In genomic region chr5:33371137-33371536, GRCm38 (mm10) we compare ENCODE assay signal across 8 mouse cellular contexts. TPM values are rescaled to one million over a fixed set of nuclear protein-coding genes. Genes with fewer than 3 reads are reported as not detected.
DNase-seq lines count a peak whose midpoint lies in the region; ATAC-seq and TF ChIP-seq lines count a peak whose summit lies in the region.

No protein-coding gene starts in this region.

- no peak overlapping the region for H3K4me2 ChIP-seq in embryonic facial prominence, embryonic 11.5 days (ENCODE audit: low read depth, low read length)
- H3K4me2 ChIP-seq in neural tube, embryonic 11.5 days (ENCODE audit: low read depth), result no peak overlapping the region
- no peak overlapping the region for H3K4me2 ChIP-seq in neural tube, embryonic 15.5 days

- H3K4me3 ChIP-seq in embryonic facial prominence, embryonic 11.5 days (ENCODE audit: low read depth, low read length), result no peak overlapping the region
- H3K4me3 ChIP-seq in embryonic facial prominence, embryonic 10.5 days, result no peak overlapping the region
- H3K4me3 ChIP-seq in neural tube, embryonic 11.5 days (ENCODE audit: low read depth, low read length), result no peak overlapping the region
- H3K4me3 ChIP-seq in neural tube, embryonic 15.5 days (replicated peaks), result no peak overlapping the region
- H3K4me3 ChIP-seq in cortical plate, adult 2 months (ENCODE audit: insufficient read depth, low read length), result no peak overlapping the region

- no peak overlapping the region for H3K27ac ChIP-seq in embryonic facial prominence, embryonic 11.5 days (replicated peaks; ENCODE audit: low read depth, low read length)
- H3K27ac ChIP-seq in embryonic facial prominence, embryonic 10.5 days (replicated peaks), result no peak overlapping the region
- no peak overlapping the region for H3K27ac ChIP-seq in neural tube, embryonic 11.5 days (ENCODE audit: low read depth, low read length)
- H3K27ac ChIP-seq in neural tube, embryonic 15.5 days (replicated peaks), result no peak overlapping the region
- no peak overlapping the region for H3K27ac ChIP-seq in cortical plate, adult 2 months (ENCODE audit: insufficient read depth, low read length)

- TF ChIP-seq POLR2A in cortical plate, adult 2 months (IDR thresholded peaks at IDR 0.05; ENCODE audit: extremely low read depth, insufficient read depth, low read length), result no peak

- no peaks in the 10 kb centered on the region for H3K4me1 ChIP-seq in embryonic facial prominence, embryonic 11.5 days (ENCODE audit: control insufficient read depth, insufficient read depth, low read length)
- H3K4me1 ChIP-seq in embryonic facial prominence, embryonic 10.5 days, result no peaks in the 10 kb centered on the region
- no peaks in the 10 kb centered on the region for H3K4me1 ChIP-seq in neural tube, embryonic 11.5 days (ENCODE audit: control insufficient read depth, insufficient read depth, low read length)
- H3K4me1 ChIP-seq in neural tube, embryonic 15.5 days, result no peaks in the 10 kb centered on the region
- H3K4me1 ChIP-seq in cortical plate, adult 2 months (ENCODE audit: control insufficient read depth, insufficient read depth, low read length), result no peaks in the 10 kb centered on the region

- H3K27me3 ChIP-seq in embryonic facial prominence, embryonic 11.5 days (ENCODE audit: control insufficient read depth, insufficient read depth, low read length), result no peaks in the 10 kb centered on the region
- H3K27me3 ChIP-seq in embryonic facial prominence, embryonic 10.5 days (replicated peaks; ENCODE audit: low read depth, poor library complexity, severe bottlenecking), result no peaks in the 10 kb centered on the region
- no peaks in the 10 kb centered on the region for H3K27me3 ChIP-seq in neural tube, embryonic 11.5 days (ENCODE audit: control insufficient read depth, insufficient read depth, low read length)
- H3K27me3 ChIP-seq in neural tube, embryonic 15.5 days (replicated peaks), result no peaks in the 10 kb centered on the region

- no peak overlapping the region for H3K9ac ChIP-seq in embryonic facial prominence, embryonic 11.5 days (replicated peaks; ENCODE audit: low read length)
- no peak overlapping the region for H3K9ac ChIP-seq in neural tube, embryonic 11.5 days (ENCODE audit: low read length)
- no peak overlapping the region for H3K9ac ChIP-seq in neural tube, embryonic 15.5 days (replicated peaks)

- ATAC-seq in embryonic facial prominence, embryonic 11.5 days (replicated peaks; ENCODE audit: insufficient number of reproducible peaks, low FRiP score, low TSS enrichment, low read depth), result no peak
- no peak for ATAC-seq in neural tube, embryonic 11.5 days (ENCODE audit: insufficient read depth, low FRiP score, low TSS enrichment)
- no peak for ATAC-seq in neural tube, embryonic 15.5 days (ENCODE audit: low FRiP score)
- peak; percentile 77 for ATAC-seq in megakaryocyte-erythroid progenitor cell, adult 5-6 weeks (replicated peaks; ENCODE audit: low FRiP score, low TSS enrichment, poor library complexity, severe bottlenecking)

- TF ChIP-seq CTCF in cortical plate, adult 2 months (IDR thresholded peaks at IDR 0.05; ENCODE audit: extremely low read depth, insufficient read depth, low read length), result peak; percentile 57

- peak; percentile 30 for DNase-seq in embryonic facial prominence, embryonic 11.5 days (ENCODE audit: low spot score)
- DNase-seq in embryonic facial prominence, embryonic 10.5 days (ENCODE audit: low spot score), result no peak
- peak; percentile 21 for DNase-seq in neural tube, embryonic 11.5 days (ENCODE audit: low spot score)
- DNase-seq in layer of hippocampus, adult 9-11 months, result no peak
- DNase-seq in urinary bladder, postnatal 10 days (ENCODE audit: low spot score), result no peak

- peaks cover 5% of the 10 kb centered on the region for H3K36me3 ChIP-seq in embryonic facial prominence, embryonic 11.5 days (replicated peaks; ENCODE audit: control insufficient read depth, insufficient read depth, low read depth, low read length)
- peaks cover 83% of the 10 kb centered on the region for H3K36me3 ChIP-seq in embryonic facial prominence, embryonic 10.5 days (replicated peaks)
- peaks cover 25% of the 10 kb centered on the region for H3K36me3 ChIP-seq in neural tube, embryonic 11.5 days (ENCODE audit: control insufficient read depth, insufficient read depth, low read length)
- peaks cover 83% of the 10 kb centered on the region for H3K36me3 ChIP-seq in neural tube, embryonic 15.5 days

- no peaks in the 10 kb centered on the region for H3K9me3 ChIP-seq in embryonic facial prominence, embryonic 11.5 days (replicated peaks; ENCODE audit: control insufficient read depth, low read length)
- no peaks in the 10 kb centered on the region for H3K9me3 ChIP-seq in embryonic facial prominence, embryonic 10.5 days
- H3K9me3 ChIP-seq in neural tube, embryonic 11.5 days (ENCODE audit: control insufficient read depth, low read length), result no peaks in the 10 kb centered on the region
- H3K9me3 ChIP-seq in neural tube, embryonic 15.5 days (replicated peaks), result no peaks in the 10 kb centered on the region

RNA-seq across cellular contexts. Expression of gene Uvssa, which starts 7.2 kb away (rescaled TPM):
- 6.4 and 7.3 TPM in 2 replicates for polyA plus RNA-seq in embryonic facial prominence, embryonic 11.5 days (2014; fragmentation: Nextera tagmentation; extraction: Ambion mirVana)
- polyA plus RNA-seq in embryonic facial prominence, embryonic 10.5 days (2016; fragmentation: Nextera tagmentation; extraction: Ambion mirVana), result 7.7 and 8.8 TPM in 2 replicates
- 6.5 and 7.0 TPM in 2 replicates for polyA plus RNA-seq in neural tube, embryonic 11.5 days (2014; fragmentation: Nextera tagmentation; extraction: Ambion mirVana)
- polyA plus RNA-seq in neural tube, embryonic 15.5 days (2015; fragmentation: Nextera tagmentation; extraction: Ambion mirVana), result 7.6 and 7.8 TPM in 2 replicates
- 5.7 and 6.6 TPM in 2 replicates for polyA plus RNA-seq in cortical plate, adult 2 months (2012; rRNA removed)
- total RNA-seq in megakaryocyte-erythroid progenitor cell, adult 5-6 weeks (2014; fragmentation: Nextera tagmentation), result 9.5 and 13.2 TPM in 2 replicates
- total RNA-seq in megakaryocyte-erythroid progenitor cell, adult 5-6 weeks (2017), result 4.9 and 6.2 TPM in 2 replicates

RNA-seq across cellular contexts. Expression of gene Maea, which starts 35.8 kb away (rescaled TPM):
- 136 and 144 TPM in 2 replicates for polyA plus RNA-seq in embryonic facial prominence, embryonic 11.5 days (2014; fragmentation: Nextera tagmentation; extraction: Ambion mirVana)
- 154 and 163 TPM in 2 replicates for polyA plus RNA-seq in embryonic facial prominence, embryonic 10.5 days (2016; fragmentation: Nextera tagmentation; extraction: Ambion mirVana)
- polyA plus RNA-seq in neural tube, embryonic 11.5 days (2014; fragmentation: Nextera tagmentation; extraction: Ambion mirVana), result 137 and 154 TPM in 2 replicates
- polyA plus RNA-seq in neural tube, embryonic 15.5 days (2015; fragmentation: Nextera tagmentation; extraction: Ambion mirVana), result 126 and 128 TPM in 2 replicates
- polyA plus RNA-seq in cortical plate, adult 2 months (2012; rRNA removed), result 116 TPM in 2 replicates
- total RNA-seq in megakaryocyte-erythroid progenitor cell, adult 5-6 weeks (2014; fragmentation: Nextera tagmentation), result 60.4 and 69.2 TPM in 2 replicates
- 218 and 226 TPM in 2 replicates for total RNA-seq in megakaryocyte-erythroid progenitor cell, adult 5-6 weeks (2017)

Comparison
In these comparisons a context has a peak if more than half of its experiments do, and no peak if none do; other contexts are left out.
1. DNase-seq: peak in embryonic facial prominence, embryonic 11.5 days (single experiment) and neural tube, embryonic 11.5 days (single experiment); none in embryonic facial prominence, embryonic 10.5 days (single experiment), layer of hippocampus, adult 9-11 months (single experiment) and urinary bladder, postnatal 10 days (single experiment).